Mouse (Mus musculus) layer of hippocampus, adult 8-10 months (tissue): ENCODE results near the gene Oasl1. TPM values are rescaled to one million over a fixed set of nuclear protein-coding genes. Genes with fewer than 3 reads are reported as not detected.
"Not testable (repeated sequence)": the region's sequence is repeated elsewhere in the genome, so short reads cannot be mapped to it uniquely, and the experiment has no call there.

Experiments used
- DNase-seq, 2 experiments: peaks; one replicate each; pipeline ENCODE4 v3.0.0; 2022; ENCODE audit warnings: low spot score in 2 of 2
- total RNA-seq, 4 experiments: library from RNA; stranded (reverse); gene quantifications; 2 replicates each; pipeline ENCODE4 v1.2.4; 2022

The Oasl1 gene
- total RNA-seq: 1 to 10 TPM in 1 of 4 experiments, under 1 TPM in 1, not detected in 2; 0.80 to 1.1 TPM

GRCm38 (mm10) chr5:114922998-114923473, at the start of gene Oasl1:
Gene Oasl1 (plus strand): TSS chr5:114923240.
- no peak for DNase-seq

- no peak for DNase-seq
Observed at GRCm38 (mm10) chr5:114875858-114876257, 47.2 kb upstream of the Oasl1 start.

GRCm38 (mm10) chr5:114876331-114876730, 46.7 kb upstream of the Oasl1 start:
- DNase-seq: no peak

- DNase-seq: no peak
Observed at GRCm38 (mm10) chr5:114877487-114877886, 45.6 kb upstream of the Oasl1 start.

- no peak for DNase-seq
Observed at GRCm38 (mm10) chr5:114879399-114879798, 43.6 kb upstream of the Oasl1 start.

GRCm38 (mm10) chr5:114882319-114882718, 40.7 kb upstream of the Oasl1 start:
- not testable (repeated sequence) for DNase-seq

- DNase-seq: no peak
Observed at GRCm38 (mm10) chr5:114883022-114883421, 40.0 kb upstream of the Oasl1 start.

- no peak for DNase-seq
Observed at GRCm38 (mm10) chr5:114886801-114887200, 36.2 kb upstream of the Oasl1 start.

GRCm38 (mm10) chr5:114888995-114889394, 34.0 kb upstream of the Oasl1 start:
- no peak for DNase-seq

- DNase-seq: no peak
Observed at GRCm38 (mm10) chr5:114895542-114895941, 27.5 kb upstream of the Oasl1 start.

- DNase-seq: no peak
Observed at GRCm38 (mm10) chr5:114896688-114897373, 26.2 kb upstream of the Oasl1 start, which contains the start of gene Oasl2. Gene Oasl2 (plus strand): TSS chr5:114896936.

GRCm38 (mm10) chr5:114897374-114897793, 25.7 kb upstream of the Oasl1 start:
- no peak for DNase-seq

- no peak for DNase-seq
Observed at GRCm38 (mm10) chr5:114898857-114899256, 24.2 kb upstream of the Oasl1 start.

GRCm38 (mm10) chr5:114902413-114902812, 20.6 kb upstream of the Oasl1 start:
- DNase-seq: no peak

GRCm38 (mm10) chr5:114908598-114909305, 14.3 kb upstream of the Oasl1 start:
- DNase-seq: no peak

GRCm38 (mm10) chr5:114913686-114914085, 9.4 kb upstream of the Oasl1 start:
- DNase-seq: no peak

- DNase-seq: peak; percentile 11 to 33
Observed at GRCm38 (mm10) chr5:114914855-114915254, 8.2 kb upstream of the Oasl1 start.

- DNase-seq: no peak
Observed at GRCm38 (mm10) chr5:114915854-114916253, 7.2 kb upstream of the Oasl1 start.

GRCm38 (mm10) chr5:114916777-114917176, 6.3 kb upstream of the Oasl1 start:
- no peak for DNase-seq

GRCm38 (mm10) chr5:114917357-114917756, 5.7 kb upstream of the Oasl1 start:
- DNase-seq: not testable (repeated sequence)

GRCm38 (mm10) chr5:114921551-114922365, 1.3 kb upstream of the Oasl1 start:
- no peak for DNase-seq

GRCm38 (mm10) chr5:114922366-114922731, 691 bp upstream of the Oasl1 start:
- no peak for DNase-seq
